Mouse (Mus musculus) ovary, adult 10 weeks (tissue): ENCODE data around the gene Gpr89. TPM values are rescaled to one million over a fixed set of nuclear protein-coding genes. Genes with fewer than 3 reads are reported as not detected.

Source experiments
- polyA plus RNA-seq: library from polyadenylated mRNA; stranded (reverse); fragments of 350-450 nt; fragmentation: Illumina TruSeq; extraction: RNeasy Lipid Tissue Mini Kit (QIAGEN cat#74804); gene quantifications from one replicate; pipeline ENCODE4 v1.2.3, GENCODE M21; 2014

The Gpr89 gene
- polyA plus RNA-seq, result 18.3 TPM

GRCm38 (mm10) chr3:96904851-96905541 lies at the start of gene Gpr89:
Gpr89 (minus strand) TSS chr3:96905346.

GRCm38 (mm10) chr3:96925920-96926319 lies 20.8 kb upstream of the Gpr89 start, which contains the start of gene Gja8:
Gja8 (minus strand) TSS chr3:96926020.

GRCm38 (mm10) chr3:96904393-96904792 lies 753 bp downstream of the Gpr89 start, which contains the start of gene Gja5:
Gja5 (plus strand) TSS chr3:96904693.

GRCm38 (mm10) chr3:96828984-96829383 lies 76.2 kb downstream of the Gpr89 start, which contains the start of the genes Pdzk1 and Cd160:
Pdzk1 (plus strand) TSS chr3:96829284.
Cd160 (minus strand) TSS chr3:96829351.

Other genes with a start within 250 kb of the Gpr89 start
- 1.1 TPM for gene Ankrd35, start 235.2 kb downstream of the Gpr89 start, polyA plus RNA-seq
- gene Pias3, start 209.0 kb downstream of the Gpr89 start, polyA plus RNA-seq, result 5.3 TPM
- gene Nudt17, start 196.8 kb downstream of the Gpr89 start, polyA plus RNA-seq, result not detected
- gene Polr3c, start 177.7 kb downstream of the Gpr89 start, polyA plus RNA-seq, result 19.1 TPM
- gene Rnf115, start 177.7 kb downstream of the Gpr89 start, polyA plus RNA-seq, result 114 TPM
- 1.5 TPM for gene Pdzk1, start 76.1 kb downstream of the Gpr89 start, polyA plus RNA-seq
- gene Cd160, start 76.0 kb downstream of the Gpr89 start, polyA plus RNA-seq, result 2.3 TPM
- gene Gja5, start 653 bp downstream of the Gpr89 start, polyA plus RNA-seq, result 1.2 TPM
- gene Gja8, start 20.7 kb upstream of the Gpr89 start, polyA plus RNA-seq, result not detected